Mouse (Mus musculus) kidney, adult 2 months (tissue): ENCODE data around the gene Slc4a1.

Experiments
- CTCF ChIP-seq: fragments of 200-500 bp; conservative IDR thresholded peaks from 2 replicates; pipeline ENCODE4 v1.5.1; 2011; ENCODE audit warnings: low read depth, mild to moderate bottlenecking, control low read depth, low read length, moderate library complexity, mixed read lengths; ENCODE audit not compliant: insufficient read depth, insufficient read length
- POLR2A ChIP-seq: fragments of 200-500 bp; IDR thresholded peaks from one replicate; pipeline ENCODE4 v1.6.1; 2011; ENCODE audit warnings: low read depth, low read length, control low read depth

GRCm38 (mm10) chr11:102358365-102358764 is 7.6 kb downstream of the Slc4a1 start:
- TF ChIP-seq CTCF (no peak), POLR2A (no peak)
